Mouse (Mus musculus): ENCODE measurements around the gene Mfsd4b5. TPM values are rescaled to one million over a fixed set of nuclear protein-coding genes. Genes with fewer than 3 reads are reported as not detected.

The Mfsd4b5 gene
- polyA plus RNA-seq, 1 experiment from 2014 or later: 0.12 TPM

DNA sequence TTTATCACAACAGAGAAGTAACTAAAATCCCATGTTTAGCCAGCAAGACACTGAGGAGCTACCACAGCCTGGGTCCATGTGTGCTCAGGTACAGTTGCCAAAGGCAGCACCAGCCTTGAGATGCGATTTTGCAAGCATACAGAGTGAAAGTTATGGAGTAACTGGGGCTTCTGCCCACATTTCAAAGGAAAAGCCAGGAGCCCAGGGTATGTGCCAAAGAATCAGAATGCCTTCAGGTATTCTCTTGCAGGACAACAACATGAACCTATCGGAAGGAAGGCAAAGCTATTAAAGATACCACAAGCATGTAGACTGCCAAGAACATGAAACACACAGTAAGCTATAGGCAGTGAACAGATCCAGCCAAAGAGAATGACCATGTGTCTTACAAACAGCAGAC is 14.3 kb upstream of the Mfsd4b5 start:
- Histone ChIP-seq H3K4me2 (no peak overlapping the region), H3K4me1 (replicated peaks; ENCODE audit: control insufficient read depth, insufficient read depth, low read length) (no peaks in the 10 kb centered on the region; the same call in 1 of the 2 replicates), H3K9ac (ENCODE audit: low read depth, low read length) (no peak overlapping the region), H3K4me3 (ENCODE audit: low read depth, low read length) (no peak overlapping the region), H3K27ac (ENCODE audit: low read depth, low read length) (no peak overlapping the region), H3K36me3 (ENCODE audit: control insufficient read depth, insufficient read depth, low read length) (no peaks in the 10 kb centered on the region), H3K27me3 (replicated peaks; ENCODE audit: control insufficient read depth, insufficient read depth, low read length) (no peaks in the 10 kb centered on the region), H3K9me3 (ENCODE audit: control insufficient read depth, low read length) (no peaks in the 10 kb centered on the region)
- 87% methylated on average over 2 of the region's 2 CpGs for WGBS
- no peak for DNase-seq (ENCODE audit: low spot score)
- no peak for ATAC-seq (replicated peaks; ENCODE audit: low FRiP score)

DNA sequence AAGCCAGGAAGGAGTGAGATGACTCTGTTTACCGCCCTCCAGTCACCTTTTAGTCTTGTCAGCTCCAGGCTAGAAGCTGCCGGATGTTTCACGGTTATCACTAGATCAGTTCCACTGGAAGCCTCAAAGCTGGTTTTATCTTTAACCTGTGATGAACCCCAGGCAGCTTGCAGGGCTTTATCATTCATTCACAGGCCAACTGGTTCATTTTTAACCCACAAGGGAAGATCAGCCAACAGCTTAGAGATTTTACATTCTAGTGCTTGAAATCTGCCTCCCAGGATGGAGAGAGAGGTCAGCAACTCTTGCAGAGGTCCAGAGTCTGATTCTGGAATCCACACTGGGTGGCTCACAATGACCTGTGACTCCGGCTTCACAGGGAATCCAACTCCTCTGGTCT is 4.7 kb upstream of the Mfsd4b5 start:
- WGBS: 26% methylated on average over 4 of the region's 4 CpGs
- H3K4me3 ChIP-seq (ENCODE audit: low read depth, low read length): no peak overlapping the region
- H3K4me2 ChIP-seq: no peak overlapping the region
- DNase-seq (ENCODE audit: low spot score) (peak; percentile 42), ATAC-seq (replicated peaks; ENCODE audit: low FRiP score) (peak; percentile 71)
- no peak overlapping the region for H3K27ac ChIP-seq (ENCODE audit: low read depth, low read length)
- H3K9ac ChIP-seq (ENCODE audit: low read depth, low read length): no peak overlapping the region
- peaks cover 6% of the 10 kb centered on the region; the same call in 1 of the 2 replicates for H3K4me1 ChIP-seq (replicated peaks; ENCODE audit: control insufficient read depth, insufficient read depth, low read length)
- no peaks in the 10 kb centered on the region for H3K27me3 ChIP-seq (replicated peaks; ENCODE audit: control insufficient read depth, insufficient read depth, low read length)
- no peaks in the 10 kb centered on the region for H3K9me3 ChIP-seq (ENCODE audit: control insufficient read depth, low read length)
- no peaks in the 10 kb centered on the region for H3K36me3 ChIP-seq (ENCODE audit: control insufficient read depth, insufficient read depth, low read length)

DNA sequence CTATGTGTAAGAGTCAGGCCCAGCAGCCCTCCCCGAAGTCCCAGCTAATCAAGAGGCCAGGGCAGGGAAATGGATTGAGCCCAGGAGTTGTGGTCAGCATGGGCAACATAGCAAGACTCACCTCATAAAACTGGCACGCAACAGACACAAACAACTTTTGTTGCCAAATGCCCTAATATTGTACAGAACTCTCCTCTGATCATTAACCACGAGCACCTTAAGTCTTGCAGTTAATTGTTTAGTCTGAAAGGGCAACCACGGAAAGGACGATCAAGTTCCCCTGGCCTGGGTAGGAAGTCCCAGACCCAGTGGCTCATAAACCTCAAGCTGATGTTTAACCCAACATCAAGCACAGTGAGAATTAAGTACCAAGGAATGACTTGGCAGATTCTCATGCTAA is 3.8 kb downstream of the Mfsd4b5 start:
- Histone ChIP-seq H3K4me3 (ENCODE audit: low read depth, low read length) (no peak overlapping the region), H3K27ac (ENCODE audit: low read depth, low read length) (no peak overlapping the region), H3K9me3 (ENCODE audit: control insufficient read depth, low read length) (peaks cover 5% of the 10 kb centered on the region), H3K9ac (ENCODE audit: low read depth, low read length) (no peak overlapping the region), H3K4me2 (no peak overlapping the region), H3K4me1 (replicated peaks; ENCODE audit: control insufficient read depth, insufficient read depth, low read length) (no peaks in the 10 kb centered on the region), H3K36me3 (ENCODE audit: control insufficient read depth, insufficient read depth, low read length) (no peaks in the 10 kb centered on the region), H3K27me3 (replicated peaks; ENCODE audit: control insufficient read depth, insufficient read depth, low read length) (no peaks in the 10 kb centered on the region)
- ATAC-seq (replicated peaks; ENCODE audit: low FRiP score) (no peak), DNase-seq (ENCODE audit: low spot score) (no peak)
- 58% methylated on average over 5 of the region's 5 CpGs for WGBS

DNA sequence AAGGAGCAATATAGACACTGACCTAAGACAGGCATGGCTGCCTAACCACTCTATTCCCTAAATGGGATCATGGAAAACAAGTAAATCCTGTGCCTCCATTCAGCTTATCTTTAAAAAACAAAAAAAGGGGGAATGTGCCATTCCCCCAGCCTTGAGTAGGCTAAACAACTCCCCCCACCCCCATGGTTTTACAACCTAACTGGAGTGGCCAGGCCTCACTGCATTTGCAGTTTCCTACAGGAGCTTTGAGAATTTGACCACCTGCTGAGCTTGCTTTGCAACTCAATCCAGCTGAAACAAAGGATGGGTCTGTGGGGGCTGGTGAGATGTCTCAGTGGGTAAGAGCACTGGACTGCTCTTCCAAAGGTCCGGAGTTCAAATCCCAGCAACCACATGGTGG is 8.2 kb downstream of the Mfsd4b5 start:
- Histone ChIP-seq H3K9me3 (ENCODE audit: control insufficient read depth, low read length) (peaks cover 7% of the 10 kb centered on the region), H3K4me1 (replicated peaks; ENCODE audit: control insufficient read depth, insufficient read depth, low read length) (no peaks in the 10 kb centered on the region), H3K27me3 (replicated peaks; ENCODE audit: control insufficient read depth, insufficient read depth, low read length) (no peaks in the 10 kb centered on the region), H3K4me3 (ENCODE audit: low read depth, low read length) (no peak overlapping the region), H3K4me2 (no peak overlapping the region), H3K27ac (ENCODE audit: low read depth, low read length) (no peak overlapping the region), H3K9ac (ENCODE audit: low read depth, low read length) (no peak overlapping the region), H3K36me3 (ENCODE audit: control insufficient read depth, insufficient read depth, low read length) (no peaks in the 10 kb centered on the region)
- ATAC-seq (replicated peaks; ENCODE audit: low FRiP score) (no peak), DNase-seq (ENCODE audit: low spot score) (no peak)
- WGBS: 74% methylated on average over 1 of the region's 1 CpGs

GRCm38 (mm10) chr10:39977346-39977745 is 9.1 kb downstream of the Mfsd4b5 start:
- no peak for ATAC-seq (replicated peaks; ENCODE audit: low FRiP score)
- DNase-seq (ENCODE audit: low spot score): no peak
- H3K4me1 ChIP-seq (replicated peaks; ENCODE audit: control insufficient read depth, insufficient read depth, low read length): no peaks in the 10 kb centered on the region
- H3K9me3 ChIP-seq (ENCODE audit: control insufficient read depth, low read length): peaks cover 7% of the 10 kb centered on the region
- H3K4me3 ChIP-seq (ENCODE audit: low read depth, low read length): no peak overlapping the region
- H3K9ac ChIP-seq (ENCODE audit: low read depth, low read length): no peak overlapping the region
- WGBS: 89% methylated on average over 4 of the region's 4 CpGs
- H3K27ac ChIP-seq (ENCODE audit: low read depth, low read length): no peak overlapping the region
- H3K36me3 ChIP-seq (ENCODE audit: control insufficient read depth, insufficient read depth, low read length): no peaks in the 10 kb centered on the region
- no peaks in the 10 kb centered on the region for H3K27me3 ChIP-seq (replicated peaks; ENCODE audit: control insufficient read depth, insufficient read depth, low read length)
- H3K4me2 ChIP-seq: no peak overlapping the region

DNA sequence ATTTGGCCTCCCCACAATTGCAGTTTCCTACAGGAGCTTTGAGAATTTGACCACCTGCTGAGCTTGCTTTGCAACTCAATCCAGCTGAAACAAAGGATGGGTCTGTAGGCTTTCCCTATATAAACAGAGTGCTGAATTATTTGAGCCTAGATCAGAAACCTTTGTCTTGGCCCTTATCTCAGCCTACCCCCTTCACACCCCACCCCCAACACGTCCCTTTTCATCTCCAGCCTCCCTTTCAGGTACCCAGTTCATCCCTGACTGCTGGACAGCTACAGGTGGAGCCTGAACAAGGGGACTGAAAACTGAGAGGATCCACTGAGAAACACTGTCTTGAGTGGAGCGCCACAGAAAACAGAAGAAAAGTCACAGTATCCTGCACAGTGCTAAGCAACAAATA is 10.7 kb downstream of the Mfsd4b5 start:
- no peak for DNase-seq (ENCODE audit: low spot score)
- Histone ChIP-seq H3K4me1 (replicated peaks; ENCODE audit: control insufficient read depth, insufficient read depth, low read length) (no peaks in the 10 kb centered on the region), H3K27me3 (replicated peaks; ENCODE audit: control insufficient read depth, insufficient read depth, low read length) (no peaks in the 10 kb centered on the region), H3K9ac (ENCODE audit: low read depth, low read length) (no peak overlapping the region), H3K36me3 (ENCODE audit: control insufficient read depth, insufficient read depth, low read length) (no peaks in the 10 kb centered on the region), H3K4me3 (ENCODE audit: low read depth, low read length) (no peak overlapping the region), H3K4me2 (no peak overlapping the region), H3K27ac (ENCODE audit: low read depth, low read length) (no peak overlapping the region), H3K9me3 (ENCODE audit: control insufficient read depth, low read length) (peaks cover 7% of the 10 kb centered on the region)
- ATAC-seq (replicated peaks; ENCODE audit: low FRiP score): no peak
- WGBS: 44% methylated on average over 2 of the region's 2 CpGs

- Histone ChIP-seq H3K9ac (ENCODE audit: low read depth, low read length) (no peak overlapping the region), H3K27me3 (replicated peaks; ENCODE audit: control insufficient read depth, insufficient read depth, low read length) (no peaks in the 10 kb centered on the region), H3K4me2 (no peak overlapping the region), H3K36me3 (ENCODE audit: control insufficient read depth, insufficient read depth, low read length) (no peaks in the 10 kb centered on the region), H3K9me3 (ENCODE audit: control insufficient read depth, low read length) (peaks cover 7% of the 10 kb centered on the region), H3K4me3 (ENCODE audit: low read depth, low read length) (no peak overlapping the region), H3K4me1 (replicated peaks; ENCODE audit: control insufficient read depth, insufficient read depth, low read length) (no peaks in the 10 kb centered on the region), H3K27ac (ENCODE audit: low read depth, low read length) (no peak overlapping the region)
- DNase-seq (ENCODE audit: low spot score): no peak
- no peak for ATAC-seq (replicated peaks; ENCODE audit: low FRiP score)
- 59% methylated on average over 11 of the region's 11 CpGs for WGBS
Measured at GRCm38 (mm10) chr10:39974982-39975381, 11.5 kb downstream of the Mfsd4b5 start.

- ATAC-seq (replicated peaks; ENCODE audit: low FRiP score): no peak
- Histone ChIP-seq H3K4me3 (ENCODE audit: low read depth, low read length) (no peak overlapping the region), H3K4me1 (replicated peaks; ENCODE audit: control insufficient read depth, insufficient read depth, low read length) (no peaks in the 10 kb centered on the region), H3K27ac (ENCODE audit: low read depth, low read length) (no peak overlapping the region), H3K9me3 (ENCODE audit: control insufficient read depth, low read length) (no peaks in the 10 kb centered on the region), H3K36me3 (ENCODE audit: control insufficient read depth, insufficient read depth, low read length) (no peaks in the 10 kb centered on the region), H3K9ac (ENCODE audit: low read depth, low read length) (no peak overlapping the region), H3K4me2 (no peak overlapping the region), H3K27me3 (replicated peaks; ENCODE audit: control insufficient read depth, insufficient read depth, low read length) (no peaks in the 10 kb centered on the region)
- no peak for DNase-seq (ENCODE audit: low spot score)
- 71% methylated on average over 3 of the region's 3 CpGs for WGBS
Measured at GRCm38 (mm10) chr10:39967512-39967911, 18.9 kb downstream of the Mfsd4b5 start.

- ATAC-seq (replicated peaks; ENCODE audit: low FRiP score) (no peak), DNase-seq (ENCODE audit: low spot score) (no peak)
- WGBS: 29% methylated on average over 1 of the region's 1 CpGs
- H3K27me3 ChIP-seq (replicated peaks; ENCODE audit: control insufficient read depth, insufficient read depth, low read length): no peaks in the 10 kb centered on the region
- H3K27ac ChIP-seq (ENCODE audit: low read depth, low read length): no peak overlapping the region
- H3K9ac ChIP-seq (ENCODE audit: low read depth, low read length): no peak overlapping the region
- no peak overlapping the region for H3K4me2 ChIP-seq
- H3K4me1 ChIP-seq (replicated peaks; ENCODE audit: control insufficient read depth, insufficient read depth, low read length): peaks cover 2% of the 10 kb centered on the region; the same call in 1 of the 2 replicates
- no peaks in the 10 kb centered on the region for H3K36me3 ChIP-seq (ENCODE audit: control insufficient read depth, insufficient read depth, low read length)
- H3K9me3 ChIP-seq (ENCODE audit: control insufficient read depth, low read length): no peaks in the 10 kb centered on the region
- no peak overlapping the region for H3K4me3 ChIP-seq (ENCODE audit: low read depth, low read length)
Measured at GRCm38 (mm10) chr10:39961906-39962305, 24.5 kb downstream of the Mfsd4b5 start.

Data from liver, embryonic 11.5 days (tissue).